ENCODE assay signal across 11 mouse cellular contexts in genomic region chrX:96329764-96330163, GRCm38 (mm10). TPM values are rescaled to one million over a fixed set of nuclear protein-coding genes. Genes with fewer than 3 reads are reported as not detected.
DNase-seq lines count a peak whose midpoint lies in the region; ATAC-seq and TF ChIP-seq lines count a peak whose summit lies in the region.
"Had no signal": no experiment of that assay in that cellular context is flagged by ENCODE, and none has a peak within 500 bp of the region (broad histone marks: within the 10 kb centered on the region; RNA-seq: fewer than 3 reads in every experiment).

No protein-coding gene starts in this region.

- H3K27ac ChIP-seq in intestine, postnatal 0 days (ENCODE audit: low read depth, low read length) = no peak overlapping the region
- H3K27ac ChIP-seq in intestine, embryonic 16.5 days (ENCODE audit: low read length) = no peak overlapping the region
- H3K27ac ChIP-seq: lung, embryonic 15.5 days had no signal

- peak; percentile 15 to 37 for DNase-seq in B cell, adult 2 months
- DNase-seq in Patski (ENCODE audit: low read depth, low spot score) = no peak
- peak; percentile 1 for DNase-seq in layer of hippocampus, adult 9-11 months
- no peak for DNase-seq in adrenal gland, postnatal 25 days
- no peak for DNase-seq in urinary bladder, adult 2 months (ENCODE audit: low spot score)
- no peak for DNase-seq in frontal cortex, postnatal 10 days (ENCODE audit: low spot score in 2 of 2)
- DNase-seq: cerebellum, adult 11 months had no signal

- 51% methylated on average over 4 of the region's 4 CpGs for WGBS in intestine, postnatal 0 days
- WGBS in intestine, embryonic 16.5 days = 48% methylated on average over 4 of the region's 4 CpGs

- H3K36me3 ChIP-seq in intestine, postnatal 0 days (ENCODE audit: control insufficient read depth, insufficient read depth) = no peaks in the 10 kb centered on the region
- H3K36me3 ChIP-seq in intestine, embryonic 16.5 days (ENCODE audit: control insufficient read depth, insufficient read depth, low read length) = no peaks in the 10 kb centered on the region
- H3K36me3 ChIP-seq: lung, embryonic 15.5 days had no signal

- no peak for ATAC-seq in intestine, postnatal 0 days
- ATAC-seq in intestine, embryonic 16.5 days = no peak
- no peak for ATAC-seq in Patski

- H3K9ac ChIP-seq in intestine, postnatal 0 days (ENCODE audit: low read depth, low read length) = no peak overlapping the region
- H3K9ac ChIP-seq in intestine, embryonic 16.5 days (ENCODE audit: low read depth, low read length) = no peak overlapping the region
- H3K9ac ChIP-seq: lung, embryonic 15.5 days had no signal

- H3K27me3 ChIP-seq in intestine, postnatal 0 days (replicated peaks; ENCODE audit: control insufficient read depth, insufficient read depth, low read length) = no peaks in the 10 kb centered on the region
- no peaks in the 10 kb centered on the region for H3K27me3 ChIP-seq in intestine, embryonic 16.5 days (replicated peaks; ENCODE audit: control insufficient read depth, insufficient read depth, low read length)
- peaks cover 58% of the 10 kb centered on the region for H3K27me3 ChIP-seq in Patski
- H3K27me3 ChIP-seq: lung, embryonic 15.5 days had no signal

- in situ Hi-C loops in Patski (cut with MboI; ENCODE audit: low pct_unique_long_range_greater_than_20kb) = no loop called here

- no peaks in the 10 kb centered on the region for H3K4me1 ChIP-seq in intestine, postnatal 0 days (replicated peaks; ENCODE audit: control insufficient read depth, insufficient read depth, low read length)
- H3K4me1 ChIP-seq in intestine, embryonic 16.5 days (ENCODE audit: control insufficient read depth, insufficient read depth, low read length) = no peaks in the 10 kb centered on the region
- H3K4me1 ChIP-seq: lung, embryonic 15.5 days had no signal

- no peaks in the 10 kb centered on the region for H3K9me3 ChIP-seq in intestine, postnatal 0 days (ENCODE audit: control insufficient read depth)
- H3K9me3 ChIP-seq in intestine, embryonic 16.5 days (ENCODE audit: control insufficient read depth, low read length) = no peaks in the 10 kb centered on the region
- H3K9me3 ChIP-seq: lung, embryonic 15.5 days had no signal

- H3K4me3 ChIP-seq in intestine, postnatal 0 days (ENCODE audit: low read depth, low read length) = no peak overlapping the region
- H3K4me3 ChIP-seq in intestine, embryonic 16.5 days (ENCODE audit: low read length) = no peak overlapping the region
- H3K4me3 ChIP-seq: lung, embryonic 15.5 days had no signal

- H3K4me2 ChIP-seq in intestine, postnatal 0 days (replicated peaks; ENCODE audit: low read depth) = no peak overlapping the region
- no peak overlapping the region for H3K4me2 ChIP-seq in intestine, embryonic 16.5 days (ENCODE audit: low read depth, low read length)
- H3K4me2 ChIP-seq: lung, embryonic 15.5 days had no signal

- POLR2A ChIA-PET in Patski (lab: Charles Lee) = no interaction called here

- peak; percentile 37 for TF ChIP-seq CTCF in intestine, postnatal 0 days (IDR thresholded peaks at IDR 0.05; ENCODE audit: low read depth)
- peak; percentile 57 for TF ChIP-seq CTCF in Patski (IDR thresholded peaks at IDR 0.05)

- CTCF ChIA-PET in Patski (lab: Charles Lee) = no interaction called here

RNA-seq across cellular contexts. Expression of gene Vsig4, which starts 36.5 kb away (rescaled TPM):
- not detected in 2 replicates for polyA plus RNA-seq in intestine, postnatal 0 days (2015; fragmentation: Nextera tagmentation; extraction: Ambion mirVana)
- polyA plus RNA-seq in intestine, embryonic 16.5 days (2015; fragmentation: Nextera tagmentation; extraction: Ambion mirVana) = not detected in 2 replicates
- polyA plus RNA-seq in Patski (2021) = not detected
- not detected in 2 replicates for total RNA-seq in adrenal gland, postnatal 25 days (2021)
- 0.22 and 0.27 TPM in 2 replicates for polyA plus RNA-seq in urinary bladder, adult 2 months (2012; rRNA removed)
- total RNA-seq: hematopoietic stem cell, adult 5-6 weeks had no signal
- polyA plus RNA-seq: lung, embryonic 15.5 days had no signal

Comparison
In these comparisons a context has a peak if more than half of its experiments do, and no peak if none do; other contexts are left out.
1. DNase-seq: peak in B cell, adult 2 months (2 of 2) and layer of hippocampus, adult 9-11 months (single experiment); none in Patski (single experiment), adrenal gland, postnatal 25 days (single experiment), urinary bladder, adult 2 months (single experiment) and frontal cortex, postnatal 10 days (0 of 2).